Mouse (Mus musculus) urinary bladder, postnatal 25 days (tissue): ENCODE measurements around the gene Pgap3.
A peak's percentile ranks its signal among the peaks of the same experiment; 100 is the strongest.

Source experiments
- DNase-seq: peaks from one replicate; pipeline ENCODE4 v3.0.0; 2022; ENCODE audit warnings: low spot score

Gene Pgap3

DNA sequence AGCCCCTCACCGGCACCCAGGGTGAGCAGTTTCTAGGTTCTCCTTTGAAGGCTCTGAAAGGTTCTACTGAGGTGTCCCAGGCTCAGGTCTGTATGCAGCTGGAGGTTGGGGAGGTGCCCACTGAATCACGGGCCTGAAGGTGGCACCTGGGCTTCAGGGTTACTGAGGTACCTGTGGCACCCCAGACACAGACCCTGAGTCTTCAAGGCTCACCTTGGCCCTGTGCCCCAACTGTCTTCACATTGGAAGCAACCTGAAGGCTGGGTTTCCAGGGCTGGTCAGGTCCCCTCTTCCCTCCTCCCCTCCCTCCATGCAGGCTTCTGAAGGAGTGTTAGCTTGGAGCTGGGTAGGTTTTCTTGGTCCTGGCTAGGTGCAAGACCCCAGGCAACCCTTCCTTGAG, 18.6 kb downstream of the Pgap3 start:
- DNase-seq, result no peak

DNA sequence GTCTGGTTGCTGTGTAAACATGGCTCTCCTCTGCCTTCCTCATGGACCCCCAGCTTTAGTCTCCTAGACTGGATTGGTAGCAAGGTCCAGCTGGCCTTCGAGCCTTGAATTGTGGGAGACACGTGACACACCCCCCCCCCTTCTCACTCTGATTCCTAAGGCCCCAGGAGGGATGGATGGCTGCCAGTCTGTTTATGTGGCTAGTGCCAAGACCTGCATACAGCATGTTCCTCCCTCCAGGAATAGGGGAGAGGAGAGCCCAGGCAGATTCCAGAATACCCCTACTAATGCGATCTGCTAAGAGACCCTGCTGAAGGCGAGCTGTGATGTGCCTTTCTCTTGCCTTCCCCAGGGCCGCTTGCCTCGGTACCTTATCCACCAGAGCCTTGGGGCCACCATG, 20.2 kb downstream of the Pgap3 start:
- no peak for DNase-seq

DNA sequence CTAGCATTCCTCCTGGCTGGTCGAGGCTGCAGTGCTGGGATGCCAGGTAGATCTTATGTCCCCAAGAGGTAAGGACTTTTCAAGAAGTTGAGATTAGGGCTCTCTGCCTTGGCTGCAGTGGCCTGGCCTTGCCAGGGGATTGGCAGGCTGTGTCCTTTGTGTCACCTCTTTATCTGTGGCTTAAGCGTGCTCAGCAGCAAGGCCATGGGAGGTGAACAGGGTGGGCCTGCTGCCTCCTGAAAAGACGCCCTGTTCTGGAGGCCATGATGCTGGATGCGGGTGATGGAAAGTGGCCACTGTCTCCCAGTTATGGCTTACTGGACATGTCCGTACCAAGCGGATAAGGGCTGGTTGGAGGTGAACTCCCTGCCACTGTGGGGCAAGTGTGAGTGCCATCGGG, 20.9 kb downstream of the Pgap3 start:
- no peak for DNase-seq

DNA sequence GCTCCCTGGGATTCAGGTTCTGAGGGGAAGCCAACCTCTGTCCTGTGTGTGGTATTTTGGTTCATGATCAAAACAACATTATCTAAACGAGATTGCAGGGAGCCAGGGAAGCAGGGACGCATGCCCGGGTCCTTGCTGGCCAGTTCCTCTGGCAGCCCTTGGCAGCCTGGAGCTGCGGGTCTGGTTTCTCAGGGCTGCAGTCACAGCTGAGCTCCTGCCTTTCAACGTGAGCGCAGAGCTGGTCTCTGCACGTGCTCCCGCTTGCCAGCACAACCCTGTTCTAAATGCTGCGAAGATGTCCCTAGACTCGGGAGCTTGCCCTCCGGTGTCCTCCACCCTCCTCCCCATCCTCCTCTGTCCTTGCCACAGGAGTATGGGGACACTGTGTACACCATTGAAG, 22.5 kb downstream of the Pgap3 start:
- DNase-seq, result no peak

DNA sequence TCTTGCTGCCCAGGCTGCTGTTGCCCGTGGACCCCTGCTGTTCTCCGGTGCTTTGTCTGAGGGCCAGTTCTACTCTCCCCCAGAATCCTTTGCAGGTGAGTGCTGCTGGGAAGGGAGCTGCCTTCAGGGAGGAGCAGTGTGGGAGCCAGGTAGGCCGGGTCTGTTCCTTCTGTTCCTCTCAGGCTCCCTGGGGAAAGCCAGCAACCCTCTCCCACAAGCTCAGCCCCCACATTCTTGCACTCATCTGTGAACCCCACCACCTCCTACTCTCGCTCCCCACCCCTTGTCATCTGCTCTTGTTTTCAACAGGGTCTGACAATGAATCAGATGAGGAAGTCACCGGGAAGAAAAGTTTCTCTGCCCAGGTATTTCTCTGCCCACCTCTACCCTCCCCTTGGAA, 23.5 kb downstream of the Pgap3 start:
- no peak for DNase-seq

DNA sequence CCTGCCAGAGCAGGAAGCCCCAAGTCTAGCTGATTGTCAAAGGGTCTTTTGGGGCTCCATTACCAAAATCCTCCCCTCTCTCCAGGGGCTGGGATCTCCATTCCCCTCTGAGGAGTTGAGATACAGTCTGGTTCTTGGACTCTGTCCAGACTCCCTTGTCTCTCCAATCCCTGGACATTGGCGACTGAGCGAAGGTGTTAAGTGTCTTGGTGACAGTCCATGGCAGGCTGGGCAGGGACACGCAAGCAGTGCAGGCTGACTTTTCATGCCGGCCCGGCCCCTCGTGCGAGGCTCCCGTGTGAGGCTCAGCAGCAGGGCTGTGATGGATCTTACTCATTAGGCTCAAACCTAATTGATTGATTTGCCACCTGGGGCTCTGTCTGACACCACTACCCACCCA, 26.0 kb downstream of the Pgap3 start:
- DNase-seq, result no peak

DNA sequence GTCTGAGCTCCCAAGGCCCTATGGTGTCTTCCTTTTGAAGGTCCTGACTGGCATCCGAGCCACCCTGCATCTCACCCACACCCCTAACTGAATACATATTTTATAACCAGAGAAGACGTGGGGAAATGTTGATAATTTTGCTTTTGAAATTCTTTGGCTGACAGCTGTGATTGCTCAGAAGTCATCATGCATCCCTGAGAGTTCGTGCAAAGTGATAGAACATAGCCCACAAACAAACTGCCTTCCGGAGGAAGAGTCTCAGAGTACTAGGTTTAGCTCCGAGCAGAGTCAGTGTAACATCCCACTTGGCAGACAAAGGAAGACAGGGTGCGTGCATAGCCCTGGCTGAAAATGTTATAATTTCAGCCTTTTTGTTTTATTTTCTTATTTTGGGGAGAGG, 27.0 kb downstream of the Pgap3 start:
- no peak for DNase-seq

DNA sequence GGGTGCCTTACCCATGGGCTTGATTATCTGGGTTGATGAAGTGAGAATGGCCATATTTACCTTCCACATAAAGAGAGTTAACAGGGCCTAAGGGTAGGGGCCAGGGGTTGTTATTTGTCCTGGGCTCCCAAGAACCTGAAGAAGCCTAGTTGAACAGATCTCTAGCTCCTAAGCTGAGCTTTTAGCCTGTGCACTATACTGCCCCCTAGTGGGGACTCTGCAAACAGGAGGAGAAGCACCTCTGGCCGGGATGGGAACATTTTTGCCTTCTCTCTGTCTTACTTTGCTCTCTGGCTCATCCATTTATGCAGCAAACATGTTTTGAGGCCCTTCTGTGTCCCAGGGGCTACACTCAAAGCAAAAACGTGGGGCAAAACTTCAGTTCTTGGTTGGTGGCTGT, 27.9 kb downstream of the Pgap3 start:
- peak; percentile 63 for DNase-seq

DNA sequence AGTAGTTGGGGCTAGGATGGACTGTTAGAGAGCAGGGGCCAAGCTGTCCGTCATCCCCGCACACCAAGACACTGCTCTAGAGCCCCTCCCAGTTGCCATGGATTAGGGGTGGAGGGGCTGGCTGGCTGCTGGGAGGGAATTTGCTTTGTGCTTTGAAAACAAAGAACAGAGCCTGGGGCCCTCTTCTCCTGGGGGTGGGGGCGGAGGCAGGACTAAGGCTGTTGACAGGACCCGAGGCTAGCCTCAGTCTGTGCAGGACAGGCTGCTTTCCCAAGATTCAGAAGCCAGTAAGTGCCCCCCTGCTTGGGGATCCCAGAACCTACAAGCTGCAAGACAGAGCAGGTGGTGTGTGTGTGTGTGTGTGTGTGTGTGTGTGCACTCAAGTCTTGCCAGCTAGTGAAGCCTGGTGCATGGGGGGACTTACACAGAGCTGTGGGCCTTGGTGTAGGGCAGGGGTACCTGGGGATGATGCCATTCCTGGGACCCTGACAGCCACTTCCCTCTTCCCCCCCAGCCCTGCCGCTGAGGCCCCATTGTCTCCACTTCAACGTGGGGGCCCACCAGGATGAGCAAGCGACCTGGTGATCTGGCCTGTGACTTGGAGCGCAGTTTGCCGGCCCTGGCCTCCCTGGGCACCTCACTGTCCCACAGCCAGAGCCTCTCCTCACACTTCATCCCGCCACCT, 28.6 kb downstream of the Pgap3 start:
- no peak for DNase-seq

DNA sequence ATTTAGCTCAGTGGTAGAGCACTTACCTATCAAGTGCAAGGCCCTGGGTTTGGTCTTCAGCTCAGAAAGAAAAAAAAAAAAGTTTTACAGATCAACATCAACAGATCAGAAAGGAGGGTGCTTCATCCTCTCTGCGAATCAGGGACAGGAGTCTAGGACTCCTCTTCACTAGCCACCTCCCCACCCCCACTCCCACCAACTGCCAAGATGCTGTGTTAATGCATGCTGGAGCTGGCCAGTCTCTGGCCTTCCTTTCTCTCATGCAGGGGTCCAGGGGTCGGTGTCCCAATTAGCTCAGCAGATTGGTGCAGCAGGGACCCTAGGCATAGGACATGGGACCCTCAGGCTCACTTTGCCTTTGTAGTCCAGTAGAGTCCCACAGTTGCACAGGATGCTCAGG, 29.7 kb downstream of the Pgap3 start:
- DNase-seq, result no peak

DNA sequence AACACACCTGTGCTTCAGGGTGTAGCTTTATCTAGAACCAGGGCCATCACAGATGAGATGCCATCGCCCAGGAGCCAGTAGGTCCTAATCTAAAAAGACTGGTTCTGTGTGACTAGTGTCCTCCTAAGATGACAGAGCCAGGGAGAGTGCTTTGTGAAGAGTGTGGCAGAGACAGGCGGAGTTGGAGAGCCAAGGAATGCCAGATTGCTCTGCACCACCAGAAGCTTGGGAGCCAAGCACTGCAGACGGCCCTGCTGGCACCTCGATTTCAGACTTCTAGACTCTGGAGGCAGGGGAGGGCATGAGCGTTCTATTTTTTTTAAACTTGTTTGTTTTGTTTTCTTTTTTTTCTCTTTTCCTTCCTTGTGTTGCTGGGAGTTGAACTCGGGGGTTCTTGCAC, 31.0 kb downstream of the Pgap3 start:
- DNase-seq, result no peak

DNA sequence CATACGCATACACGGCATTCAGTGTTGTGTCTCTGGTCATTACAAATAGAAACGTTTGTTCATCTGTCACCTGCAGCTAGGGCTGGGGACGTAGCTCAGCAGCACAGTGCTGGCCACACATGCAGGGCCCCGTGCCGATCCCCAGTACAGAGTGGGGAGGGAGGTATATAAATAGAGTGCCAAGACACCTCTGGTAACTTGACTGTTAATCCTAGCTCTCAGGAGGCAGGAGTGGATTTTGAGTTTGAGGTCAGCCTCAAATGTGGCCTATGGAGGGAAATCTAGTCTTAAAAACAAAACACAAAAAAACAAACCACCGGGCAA, 32.5 kb downstream of the Pgap3 start:
- no peak for DNase-seq

DNA sequence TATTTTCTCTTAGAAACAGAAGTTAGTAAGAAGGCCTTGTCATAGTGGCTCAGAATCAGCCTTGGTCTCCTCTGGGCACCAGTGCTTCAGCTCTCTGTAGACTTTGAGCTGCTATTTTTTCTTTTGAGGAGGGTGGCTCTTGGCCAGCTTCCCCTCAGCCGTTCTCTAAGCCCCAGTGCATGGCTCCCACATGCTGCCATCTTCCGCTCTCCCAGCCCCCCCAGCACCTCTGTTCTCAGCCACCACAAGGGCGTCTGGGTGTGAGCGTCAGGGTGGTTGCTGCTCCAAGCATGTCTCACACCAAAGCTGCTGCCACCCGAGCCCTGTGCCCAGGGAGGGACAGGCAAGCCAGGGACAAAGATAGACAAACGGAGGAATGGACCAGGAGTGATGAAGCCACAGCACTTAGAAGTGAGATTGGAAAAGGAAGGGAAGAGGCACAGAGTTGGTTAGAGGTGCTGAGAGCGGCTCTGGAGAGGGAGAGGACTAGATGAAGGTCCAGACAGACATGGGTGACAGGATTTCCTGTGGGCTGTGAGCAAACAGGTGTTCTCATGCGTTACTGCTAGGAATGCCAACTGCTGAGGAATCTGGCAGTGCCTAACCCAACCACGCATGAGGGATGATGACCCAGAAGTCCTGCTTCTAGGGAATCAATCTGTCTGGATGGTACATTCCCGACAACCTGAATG, 33.0 kb downstream of the Pgap3 start:
- no peak for DNase-seq

DNA sequence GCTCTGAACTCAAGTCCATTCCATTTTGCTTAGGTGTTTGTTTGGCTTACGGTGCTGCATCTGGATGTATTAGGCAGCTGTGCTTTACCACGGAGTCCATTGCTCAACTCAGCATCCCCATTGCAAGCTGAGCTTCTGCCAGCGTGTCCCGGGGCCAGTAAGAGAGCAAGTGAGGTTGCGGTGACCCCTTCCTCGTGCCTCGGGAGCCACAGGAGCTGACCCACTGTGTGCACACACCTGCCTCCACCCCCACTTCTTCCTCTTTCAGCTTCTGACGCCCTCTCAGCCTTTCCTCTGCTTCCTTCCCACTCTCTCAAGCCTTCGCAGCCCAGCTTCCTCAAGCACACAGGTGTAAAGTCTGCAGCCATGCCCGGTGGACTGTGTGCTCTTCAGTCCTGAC, 34.0 kb downstream of the Pgap3 start:
- DNase-seq, result no peak

DNA sequence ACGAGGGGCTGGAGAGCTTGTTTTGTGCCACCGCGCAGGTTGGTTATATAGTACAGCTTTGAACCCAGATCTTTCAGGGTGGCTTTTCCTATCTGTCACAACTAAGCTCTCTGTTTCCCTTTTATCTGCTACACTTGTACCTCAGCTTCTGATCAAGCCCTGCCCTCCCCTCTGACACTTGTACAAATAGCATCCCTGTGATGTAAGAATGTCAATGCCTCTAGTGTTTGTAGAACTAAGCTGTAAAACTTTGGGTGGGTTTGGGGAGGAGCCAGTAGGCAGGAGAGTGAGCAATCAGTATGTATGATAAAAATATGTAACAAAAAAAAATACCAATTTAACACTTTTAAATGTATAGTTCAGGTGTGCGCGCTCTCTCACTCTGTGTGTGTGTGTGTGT, 35.9 kb downstream of the Pgap3 start:
- DNase-seq, result no peak

DNA sequence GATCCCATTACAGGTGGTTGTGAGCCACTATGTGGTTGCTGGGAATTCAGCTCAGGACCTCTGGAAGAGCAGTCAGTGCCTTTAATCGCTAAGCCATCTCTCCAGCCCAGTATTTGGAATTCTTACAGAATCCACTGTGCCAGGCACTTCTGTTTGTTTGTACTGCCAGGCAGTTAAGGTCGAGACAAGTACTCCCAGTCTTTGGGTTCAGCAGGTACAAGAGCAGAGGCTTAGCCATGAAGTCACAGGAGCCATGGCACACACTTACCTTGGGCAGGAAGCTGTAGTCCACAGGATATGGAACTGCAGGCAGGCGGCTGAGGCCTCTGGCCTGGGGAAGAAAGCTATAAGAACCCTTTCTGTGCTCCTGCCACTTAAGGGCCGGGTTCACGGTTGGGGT, 36.5 kb downstream of the Pgap3 start:
- DNase-seq, result no peak

DNA sequence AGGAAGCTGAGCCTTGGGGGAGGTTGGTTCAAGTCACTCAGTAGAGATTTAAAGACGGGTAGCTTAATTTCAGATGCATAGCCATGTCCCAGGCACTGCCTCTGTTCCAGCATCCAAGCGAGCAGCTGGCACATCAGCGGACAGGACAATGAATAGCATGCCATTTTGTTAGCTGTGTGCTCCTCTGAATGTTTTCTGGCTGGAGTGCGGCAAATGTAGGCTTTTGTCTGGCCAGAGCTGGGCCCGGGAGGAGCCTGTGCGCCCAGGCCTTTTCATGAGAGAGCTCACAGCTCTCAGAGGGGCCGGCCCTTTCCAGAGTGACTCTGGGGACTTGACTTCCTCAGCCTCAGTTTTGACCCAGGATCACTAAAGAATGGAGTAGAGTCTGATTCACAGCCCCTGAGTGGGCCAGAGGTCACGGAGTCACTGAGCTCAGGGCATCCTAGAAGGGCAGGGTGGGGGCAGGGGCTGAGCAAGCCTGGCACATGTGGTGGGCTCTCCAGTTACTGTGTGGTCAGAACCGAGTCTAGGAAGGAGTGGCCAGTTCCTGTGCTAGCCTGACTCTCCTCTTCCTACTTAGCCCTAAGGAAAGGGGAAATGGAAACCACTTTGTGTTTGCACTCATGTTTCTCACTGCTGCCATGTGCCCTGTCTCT, 39.3 kb downstream of the Pgap3 start:
- DNase-seq, result no peak

DNA sequence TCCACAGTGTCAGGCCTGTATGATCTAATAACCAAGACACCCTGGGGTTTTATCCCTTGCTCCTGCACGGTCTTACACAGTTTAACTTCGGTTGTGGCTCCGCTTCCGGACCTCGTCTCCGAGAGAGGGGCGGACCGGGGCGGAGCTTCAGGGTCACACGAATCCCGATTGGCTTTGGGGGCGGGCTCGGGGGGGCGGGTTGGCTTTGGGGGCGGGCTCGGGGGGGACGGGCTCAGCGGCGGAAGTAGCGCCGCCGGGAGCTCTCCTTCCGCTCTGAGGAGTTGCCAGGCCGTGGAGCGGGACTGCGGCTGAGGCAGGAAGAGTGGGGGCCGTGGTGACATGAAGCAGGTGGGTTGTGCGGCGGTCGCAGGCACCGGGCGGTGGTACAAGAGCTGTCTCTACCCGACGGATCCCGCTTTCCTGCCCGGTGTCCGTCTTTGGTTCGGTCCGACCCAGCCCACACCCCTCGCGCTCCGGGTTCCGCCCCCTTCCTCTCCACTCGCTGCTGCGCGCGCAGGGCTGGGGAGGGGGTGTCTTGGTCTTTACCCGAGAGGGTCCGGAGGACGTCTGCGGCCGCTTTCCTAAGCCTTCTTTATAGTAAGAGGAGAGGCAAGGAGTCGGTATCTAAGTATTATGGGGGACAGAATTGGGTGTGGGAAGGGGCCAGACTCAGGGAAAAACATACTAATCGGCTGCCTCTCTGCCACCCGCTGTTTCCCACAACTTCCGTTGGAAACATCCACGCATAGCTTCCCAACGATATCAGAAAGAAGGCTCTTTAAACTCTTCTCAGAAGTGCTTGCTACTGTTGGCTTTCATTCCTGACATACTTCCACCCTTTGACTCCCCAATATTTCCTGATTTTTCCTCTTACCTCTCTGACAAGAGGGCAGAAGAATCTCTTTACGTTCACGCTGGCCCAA, 41.9 kb downstream of the Pgap3 start, which contains the start of gene Stard3:
Gene Stard3 (plus strand): TSS at position 208 of the 923 bp plus-strand sequence.
- DNase-seq, result peak; percentile 83

DNA sequence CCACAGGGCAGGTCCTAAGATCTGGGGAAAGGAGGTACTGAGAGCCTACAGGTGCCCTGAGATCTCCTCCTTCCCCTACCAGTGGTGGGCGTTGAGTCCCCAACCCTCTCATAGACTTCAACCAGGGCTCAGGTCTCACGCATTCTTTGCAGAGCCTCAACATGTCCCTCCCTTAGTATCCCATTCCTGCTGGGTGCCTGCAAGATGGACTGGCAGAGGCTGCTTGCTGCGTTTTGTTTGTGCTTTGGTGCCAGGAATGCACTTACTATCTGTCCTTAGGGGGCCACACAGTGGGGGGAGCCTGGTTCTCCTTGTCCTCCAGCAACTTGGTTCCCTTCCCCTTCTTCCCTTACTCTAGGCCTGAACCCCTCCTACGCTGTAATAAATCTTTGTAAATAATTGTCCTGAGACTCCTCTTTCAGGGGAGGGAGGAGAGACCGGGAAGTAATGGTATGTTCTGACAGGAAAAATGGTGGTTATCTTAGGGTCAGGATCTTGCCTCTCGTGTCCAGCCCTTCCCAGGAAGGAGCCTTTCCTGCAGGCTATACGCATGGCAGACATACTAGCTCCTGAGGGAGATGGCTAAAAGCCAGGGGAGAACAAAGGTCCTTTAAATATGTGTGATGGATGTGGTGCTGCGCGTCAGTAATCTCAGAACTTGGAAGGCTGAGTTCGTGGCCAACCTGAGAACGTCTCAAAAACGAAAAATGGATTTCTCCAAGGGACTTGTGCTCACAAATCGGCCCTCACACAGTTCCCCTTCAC, 42.7 kb downstream of the Pgap3 start:
- no peak for DNase-seq

DNA sequence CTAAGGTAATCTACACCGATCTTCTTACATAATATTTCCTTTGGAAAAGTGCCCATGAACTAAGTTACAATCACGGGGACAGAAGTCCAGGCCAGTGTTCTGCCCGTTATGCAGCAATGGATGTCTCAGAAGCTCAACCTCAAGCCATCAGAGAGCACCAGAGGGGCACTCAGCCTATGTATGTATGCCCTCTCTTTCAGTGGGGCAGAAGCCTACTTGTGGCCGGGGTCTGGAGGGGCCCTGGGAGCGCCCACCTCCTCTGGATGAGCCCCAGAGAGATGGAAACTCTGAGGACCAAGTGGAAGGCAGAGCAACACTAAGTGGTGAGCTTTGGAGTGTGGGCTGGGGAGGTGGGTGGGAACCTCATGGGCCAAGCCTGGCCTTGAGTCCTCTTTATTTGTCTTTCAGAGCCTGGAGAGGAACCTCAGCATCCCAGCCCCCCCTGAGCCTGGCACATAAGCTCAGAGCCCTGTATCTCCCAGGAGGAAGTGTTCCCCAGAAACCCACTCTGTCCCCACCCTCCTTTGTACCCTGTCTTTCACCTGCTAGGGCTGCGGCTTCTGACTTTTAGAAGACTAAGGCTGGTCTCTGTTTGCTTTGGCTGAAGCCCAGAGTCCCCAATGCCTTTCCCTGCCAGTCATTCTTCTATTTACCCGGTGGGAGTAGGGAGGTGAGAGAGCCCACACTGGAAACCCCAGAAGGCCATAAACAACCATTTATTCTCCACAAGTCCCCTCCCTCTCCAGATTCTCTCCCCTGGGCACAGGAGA, 43.5 kb downstream of the Pgap3 start:
- DNase-seq, result no peak

DNA sequence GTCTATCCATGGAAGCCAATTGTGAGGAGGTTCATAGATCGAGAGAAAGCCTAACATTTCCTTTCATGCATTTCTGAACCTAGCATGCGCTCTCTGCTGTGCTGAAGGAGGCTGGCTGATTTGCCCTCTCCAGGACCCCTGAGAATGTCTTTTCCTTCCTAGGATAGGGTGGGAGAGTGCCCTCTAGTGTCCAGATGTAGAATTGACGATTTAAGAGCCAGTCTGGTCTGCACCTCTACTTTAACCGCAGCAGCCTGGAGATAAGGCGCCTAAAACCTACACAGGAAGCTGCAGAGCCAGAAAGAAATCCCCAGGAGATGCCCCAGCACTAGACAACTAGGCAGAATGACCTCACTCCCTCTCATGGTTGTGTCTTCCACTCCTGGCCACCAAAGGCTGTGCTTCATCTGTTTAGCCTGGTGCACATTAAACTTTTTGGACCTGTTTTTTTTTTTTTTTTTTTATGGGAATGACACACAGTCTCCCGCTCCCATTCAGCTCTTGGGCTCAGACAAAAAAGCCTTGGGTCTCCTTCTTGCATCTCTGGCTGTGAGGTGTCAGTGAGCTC, 44.5 kb downstream of the Pgap3 start:
- DNase-seq, result no peak
